Mouse (Mus musculus): ENCODE data around the gene Olfr61. TPM values are rescaled to one million over a fixed set of nuclear protein-coding genes. Genes with fewer than 3 reads are reported as not detected.
"Not testable (repeated sequence)": the region's sequence is repeated elsewhere in the genome, so short reads cannot be mapped to it uniquely, and the experiment has no call there.

Olfr61 gene
- polyA plus RNA-seq, 2 experiments, result not detected

GRCm38 (mm10) chr7:140675863-140676262 is 47.1 kb downstream of the Olfr61 start:
- Histone ChIP-seq H3K4me2 (ENCODE audit: low read depth) (no peak overlapping the region), H3K36me3 (replicated peaks; ENCODE audit: control insufficient read depth, insufficient read depth, low read depth) (no peaks in the 10 kb centered on the region), H3K4me1 (replicated peaks; ENCODE audit: control insufficient read depth in 2 of 2, insufficient read depth in 2 of 2, low read length in 1 of 2) (no peaks in the 10 kb centered on the region), H3K4me3 (ENCODE audit: insufficient read depth in 1 of 2, low read depth in 2 of 2, low read length in 2 of 2) (no peak overlapping the region), H3K9ac (replicated peaks) (no peak overlapping the region), H3K27me3 (ENCODE audit: control insufficient read depth, insufficient read depth, low read length) (no peaks in the 10 kb centered on the region), H3K27ac (no peak overlapping the region), H3K9me3 (ENCODE audit: control insufficient read depth, low read length) (no peaks in the 10 kb centered on the region)
- ATAC-seq (ENCODE audit: insufficient read depth) (no peak), DNase-seq (ENCODE audit: low read depth in 3 of 3, low spot score in 3 of 3) (no peak)
- no peak for TF ChIP-seq EP300 (IDR thresholded peaks at IDR 0.05; ENCODE audit: low read depth)
- no peak for TF ChIP-seq CTCF (IDR thresholded peaks at IDR 0.05; ENCODE audit: low read depth)
- 3% methylated on average over 4 of the region's 6 CpGs for WGBS (ENCODE audit: insufficient replicate concordance)

GRCm38 (mm10) chr7:140679591-140679990 is 50.8 kb downstream of the Olfr61 start:
- H3K27me3 ChIP-seq (ENCODE audit: control insufficient read depth, insufficient read depth, low read length); H3K36me3 ChIP-seq (replicated peaks; ENCODE audit: control insufficient read depth, insufficient read depth, low read depth); H3K4me1 ChIP-seq (replicated peaks; ENCODE audit: control insufficient read depth in 2 of 2, insufficient read depth in 2 of 2, low read length in 1 of 2); H3K9me3 ChIP-seq (ENCODE audit: control insufficient read depth, low read length); H3K4me2 ChIP-seq (ENCODE audit: low read depth); H3K4me3 ChIP-seq (ENCODE audit: insufficient read depth in 1 of 2, low read depth in 2 of 2, low read length in 2 of 2); ATAC-seq (ENCODE audit: insufficient read depth); H3K9ac ChIP-seq (replicated peaks); DNase-seq (ENCODE audit: low read depth in 3 of 3, low spot score in 3 of 3); H3K27ac ChIP-seq: not testable (repeated sequence)
- WGBS (ENCODE audit: insufficient replicate concordance), result 49% methylated on average over 4 of the region's 4 CpGs

GRCm38 (mm10) chr7:140681651-140682050 is 52.9 kb downstream of the Olfr61 start, which contains the start of gene Olfr45:
TSS of gene Olfr45 (plus strand) at chr7:140681951.
- DNase-seq (ENCODE audit: low read depth in 3 of 3, low spot score in 3 of 3), result no peak
- Histone ChIP-seq H3K9ac (replicated peaks) (no peak within 1 kb of the TSS), H3K4me3 (ENCODE audit: insufficient read depth in 1 of 2, low read depth in 2 of 2, low read length in 2 of 2) (no peak within 1 kb of the TSS), H3K27me3 (ENCODE audit: control insufficient read depth, insufficient read depth, low read length) (no peaks in the 10 kb centered on the region), H3K36me3 (replicated peaks; ENCODE audit: control insufficient read depth, insufficient read depth, low read depth) (no peaks in the 10 kb centered on the region), H3K27ac (no peak within 1 kb of the TSS), H3K9me3 (ENCODE audit: control insufficient read depth, low read length) (no peaks in the 10 kb centered on the region), H3K4me1 (replicated peaks; ENCODE audit: control insufficient read depth in 2 of 2, insufficient read depth in 2 of 2, low read length in 1 of 2) (no peaks in the 10 kb centered on the region), H3K4me2 (ENCODE audit: low read depth) (no peak within 1 kb of the TSS)
- ATAC-seq (ENCODE audit: insufficient read depth), result no peak
- TF ChIP-seq EP300 (IDR thresholded peaks at IDR 0.05; ENCODE audit: low read depth) (no peak), CTCF (IDR thresholded peaks at IDR 0.05; ENCODE audit: low read depth) (no peak)
- 71% methylated on average over 1 of the region's 1 CpGs for WGBS (ENCODE audit: insufficient replicate concordance)

Other genes with a start within 250 kb of the Olfr61 start
- gene Olfr531, start 226.1 kb upstream of the Olfr61 start, polyA plus RNA-seq (2012; rRNA removed), result not detected in 2 replicates
- not detected in 2 replicates for gene Olfr531, start 226.1 kb upstream of the Olfr61 start, polyA plus RNA-seq (2014; fragmentation: Nextera tagmentation; extraction: Ambion mirVana)
- not detected in 2 replicates for gene Olfr532, start 207.3 kb upstream of the Olfr61 start, polyA plus RNA-seq (2012; rRNA removed)
- gene Olfr532, start 207.3 kb upstream of the Olfr61 start, polyA plus RNA-seq (2014; fragmentation: Nextera tagmentation; extraction: Ambion mirVana), result not detected in 2 replicates
- gene Olfr533, start 165.6 kb upstream of the Olfr61 start, polyA plus RNA-seq (2012; rRNA removed), result not detected in 2 replicates
- gene Olfr533, start 165.6 kb upstream of the Olfr61 start, polyA plus RNA-seq (2014; fragmentation: Nextera tagmentation; extraction: Ambion mirVana), result not detected in 2 replicates
- not detected in 2 replicates for gene Olfr535, start 144.8 kb upstream of the Olfr61 start, polyA plus RNA-seq (2012; rRNA removed)
- not detected in 2 replicates for gene Olfr535, start 144.8 kb upstream of the Olfr61 start, polyA plus RNA-seq (2014; fragmentation: Nextera tagmentation; extraction: Ambion mirVana)
- not detected in 2 replicates for gene Olfr536, start 121.6 kb upstream of the Olfr61 start, polyA plus RNA-seq (2012; rRNA removed)
- not detected in 2 replicates for gene Olfr536, start 121.6 kb upstream of the Olfr61 start, polyA plus RNA-seq (2014; fragmentation: Nextera tagmentation; extraction: Ambion mirVana)
- not detected in 2 replicates for gene Olfr538, start 61.1 kb upstream of the Olfr61 start, polyA plus RNA-seq (2012; rRNA removed)
- gene Olfr538, start 61.1 kb upstream of the Olfr61 start, polyA plus RNA-seq (2014; fragmentation: Nextera tagmentation; extraction: Ambion mirVana), result not detected in 2 replicates
- gene Olfr46, start 27.7 kb upstream of the Olfr61 start, polyA plus RNA-seq (2012; rRNA removed), result not detected in 2 replicates
- gene Olfr46, start 27.7 kb upstream of the Olfr61 start, polyA plus RNA-seq (2014; fragmentation: Nextera tagmentation; extraction: Ambion mirVana), result not detected in 2 replicates
- gene Olfr53, start 17.5 kb downstream of the Olfr61 start, polyA plus RNA-seq (2012; rRNA removed), result not detected in 2 replicates
- gene Olfr53, start 17.5 kb downstream of the Olfr61 start, polyA plus RNA-seq (2014; fragmentation: Nextera tagmentation; extraction: Ambion mirVana), result not detected in 2 replicates
- not detected in 2 replicates for gene Olfr539, start 31.0 kb downstream of the Olfr61 start, polyA plus RNA-seq (2012; rRNA removed)
- not detected in 2 replicates for gene Olfr539, start 31.0 kb downstream of the Olfr61 start, polyA plus RNA-seq (2014; fragmentation: Nextera tagmentation; extraction: Ambion mirVana)
- not detected in 2 replicates for gene Olfr45, start 53.0 kb downstream of the Olfr61 start, polyA plus RNA-seq (2012; rRNA removed)
- not detected in 2 replicates for gene Olfr45, start 53.0 kb downstream of the Olfr61 start, polyA plus RNA-seq (2014; fragmentation: Nextera tagmentation; extraction: Ambion mirVana)
- not detected in 2 replicates for gene Olfr541, start 68.3 kb downstream of the Olfr61 start, polyA plus RNA-seq (2012; rRNA removed)
- gene Olfr541, start 68.3 kb downstream of the Olfr61 start, polyA plus RNA-seq (2014; fragmentation: Nextera tagmentation; extraction: Ambion mirVana), result not detected in 2 replicates
- gene Cyp2e1, start 134.8 kb downstream of the Olfr61 start, polyA plus RNA-seq (2012; rRNA removed), result 0.07 and 0.14 TPM in 2 replicates
- gene Cyp2e1, start 134.8 kb downstream of the Olfr61 start, polyA plus RNA-seq (2014; fragmentation: Nextera tagmentation; extraction: Ambion mirVana), result 0.17 and 0.18 TPM in 2 replicates
- 0.08 and 0.09 TPM in 2 replicates for gene Syce1, start 158.9 kb downstream of the Olfr61 start, polyA plus RNA-seq (2012; rRNA removed)
- not detected in 2 replicates for gene Syce1, start 158.9 kb downstream of the Olfr61 start, polyA plus RNA-seq (2014; fragmentation: Nextera tagmentation; extraction: Ambion mirVana)
- 0.06 and 0.10 TPM in 2 replicates for gene Zfp941, start 193.2 kb downstream of the Olfr61 start, polyA plus RNA-seq (2012; rRNA removed)
- gene Zfp941, start 193.2 kb downstream of the Olfr61 start, polyA plus RNA-seq (2014; fragmentation: Nextera tagmentation; extraction: Ambion mirVana), result 0.10 and 0.25 TPM in 2 replicates
- gene Urah, start 206.0 kb downstream of the Olfr61 start, polyA plus RNA-seq (2012; rRNA removed), result 8.3 and 9.1 TPM in 2 replicates
- 19.3 and 22.8 TPM in 2 replicates for gene Urah, start 206.0 kb downstream of the Olfr61 start, polyA plus RNA-seq (2014; fragmentation: Nextera tagmentation; extraction: Ambion mirVana)
- not detected in 2 replicates for gene Scgb1c1, start 216.6 kb downstream of the Olfr61 start, polyA plus RNA-seq (2012; rRNA removed)
- gene Scgb1c1, start 216.6 kb downstream of the Olfr61 start, polyA plus RNA-seq (2014; fragmentation: Nextera tagmentation; extraction: Ambion mirVana), result not detected in 2 replicates
- gene Odf3, start 218.8 kb downstream of the Olfr61 start, polyA plus RNA-seq (2012; rRNA removed), result not detected in 2 replicates
- not detected in 2 replicates for gene Odf3, start 218.8 kb downstream of the Olfr61 start, polyA plus RNA-seq (2014; fragmentation: Nextera tagmentation; extraction: Ambion mirVana)
- not detected in 2 replicates for gene Gm45785, start 227.4 kb downstream of the Olfr61 start, polyA plus RNA-seq (2012; rRNA removed)
- gene Gm45785, start 227.4 kb downstream of the Olfr61 start, polyA plus RNA-seq (2014; fragmentation: Nextera tagmentation; extraction: Ambion mirVana), result not detected in 2 replicates
- gene Ric8a, start 228.0 kb downstream of the Olfr61 start, polyA plus RNA-seq (2012; rRNA removed), result 14.4 and 17.9 TPM in 2 replicates
- gene Ric8a, start 228.0 kb downstream of the Olfr61 start, polyA plus RNA-seq (2014; fragmentation: Nextera tagmentation; extraction: Ambion mirVana), result 19.1 and 19.7 TPM in 2 replicates
- gene Bet1l, start 228.6 kb downstream of the Olfr61 start, polyA plus RNA-seq (2012; rRNA removed), result 8.3 and 11.6 TPM in 2 replicates
- 20.6 and 21.1 TPM in 2 replicates for gene Bet1l, start 228.6 kb downstream of the Olfr61 start, polyA plus RNA-seq (2014; fragmentation: Nextera tagmentation; extraction: Ambion mirVana)

Data from liver, embryonic 14.5 days (tissue).